Mouse (Mus musculus): Measurements from ENCODE around the gene Lrch1. TPM values are rescaled to one million over a fixed set of nuclear protein-coding genes. Genes with fewer than 3 reads are reported as not detected.

Lrch1 gene
- polyA plus RNA-seq, 1 experiment from 2014 or later: 12.4 TPM

GRCm38 (mm10) chr14:74956702-74957101, 9.0 kb upstream of the Lrch1 start:
- no peak for ATAC-seq (ENCODE audit: insufficient read depth, low FRiP score)
- WGBS: 32% methylated on average over 2 of the region's 2 CpGs

GRCm38 (mm10) chr14:74956234-74956633, 8.6 kb upstream of the Lrch1 start:
- ATAC-seq (ENCODE audit: insufficient read depth, low FRiP score): peak; percentile 44; the same call in 1 of the 2 replicates
- Histone ChIP-seq H3K27ac (ENCODE audit: low read length) (no peak overlapping the region), H3K4me3 (replicated peaks; ENCODE audit: low read length) (no peak overlapping the region), H3K4me1 (ENCODE audit: control insufficient read depth, insufficient read depth, low read length) (no peaks in the 10 kb centered on the region), H3K9ac (ENCODE audit: low read length) (no peak overlapping the region), H3K9me3 (replicated peaks; ENCODE audit: control insufficient read depth, low read length) (no peaks in the 10 kb centered on the region), H3K27me3 (ENCODE audit: control insufficient read depth, insufficient read depth, low read length) (no peaks in the 10 kb centered on the region), H3K36me3 (ENCODE audit: control insufficient read depth, insufficient read depth, low read length) (no peaks in the 10 kb centered on the region), H3K4me2 (ENCODE audit: low read depth, low read length) (no peak overlapping the region)
- 65% methylated on average over 1 of the region's 1 CpGs for WGBS

More at GRCm38 (mm10) chr14:74956702-74957101, 9.0 kb upstream of the Lrch1 start:
- Histone ChIP-seq H3K9me3 (replicated peaks; ENCODE audit: control insufficient read depth, low read length) (no peaks in the 10 kb centered on the region), H3K4me1 (ENCODE audit: control insufficient read depth, insufficient read depth, low read length) (no peaks in the 10 kb centered on the region), H3K27me3 (ENCODE audit: control insufficient read depth, insufficient read depth, low read length) (no peaks in the 10 kb centered on the region), H3K4me3 (replicated peaks; ENCODE audit: low read length) (no peak overlapping the region), H3K36me3 (ENCODE audit: control insufficient read depth, insufficient read depth, low read length) (no peaks in the 10 kb centered on the region), H3K4me2 (ENCODE audit: low read depth, low read length) (no peak overlapping the region), H3K27ac (ENCODE audit: low read length) (no peak overlapping the region), H3K9ac (ENCODE audit: low read length) (no peak overlapping the region)

GRCm38 (mm10) chr14:74948426-74949240, 957 bp upstream of the Lrch1 start:
- Histone ChIP-seq H3K4me3 (replicated peaks; ENCODE audit: low read length) (peak overlapping the region; percentile 86), H3K4me2 (ENCODE audit: low read depth, low read length) (peak overlapping the region; percentile 80), H3K27me3 (ENCODE audit: control insufficient read depth, insufficient read depth, low read length) (no peaks in the 10 kb centered on the region), H3K9me3 (replicated peaks; ENCODE audit: control insufficient read depth, low read length) (no peaks in the 10 kb centered on the region), H3K4me1 (ENCODE audit: control insufficient read depth, insufficient read depth, low read length) (peaks cover 18% of the 10 kb centered on the region), H3K9ac (ENCODE audit: low read length) (peak overlapping the region; percentile 94), H3K27ac (ENCODE audit: low read length) (peak overlapping the region; percentile 95), H3K36me3 (ENCODE audit: control insufficient read depth, insufficient read depth, low read length) (no peaks in the 10 kb centered on the region)
- 30% methylated on average over 14 of the region's 14 CpGs for WGBS
- ATAC-seq (ENCODE audit: insufficient read depth, low FRiP score): peak; percentile 24; the same call in 1 of the 2 replicates

- WGBS: 21% methylated on average over 13 of the region's 13 CpGs
- no peak for ATAC-seq (ENCODE audit: insufficient read depth, low FRiP score)
- H3K4me1 ChIP-seq (ENCODE audit: control insufficient read depth, insufficient read depth, low read length): peaks cover 19% of the 10 kb centered on the region
Observed at GRCm38 (mm10) chr14:74948014-74948396, 329 bp upstream of the Lrch1 start.

GRCm38 (mm10) chr14:74946751-74947375, 813 bp downstream of the Lrch1 start:
- WGBS: under 1% methylated on average over 56 of the region's 56 CpGs
- peak; percentile 79 for ATAC-seq (ENCODE audit: insufficient read depth, low FRiP score)
- H3K9ac ChIP-seq (ENCODE audit: low read length): peak overlapping the region; percentile 94
- no peaks in the 10 kb centered on the region for H3K9me3 ChIP-seq (replicated peaks; ENCODE audit: control insufficient read depth, low read length)
- H3K4me1 ChIP-seq (ENCODE audit: control insufficient read depth, insufficient read depth, low read length): peaks cover 21% of the 10 kb centered on the region
- peak overlapping the region; percentile 86 for H3K4me3 ChIP-seq (replicated peaks; ENCODE audit: low read length)
- no peaks in the 10 kb centered on the region for H3K27me3 ChIP-seq (ENCODE audit: control insufficient read depth, insufficient read depth, low read length)
- H3K36me3 ChIP-seq (ENCODE audit: control insufficient read depth, insufficient read depth, low read length): no peaks in the 10 kb centered on the region
- peak overlapping the region; percentile 95 for H3K27ac ChIP-seq (ENCODE audit: low read length)
- peak overlapping the region; percentile 80 for H3K4me2 ChIP-seq (ENCODE audit: low read depth, low read length)

More at GRCm38 (mm10) chr14:74948014-74948396, 329 bp upstream of the Lrch1 start:
- Histone ChIP-seq H3K9ac (ENCODE audit: low read length) (peak overlapping the region; percentile 94), H3K4me3 (replicated peaks; ENCODE audit: low read length) (peak overlapping the region; percentile 86), H3K27ac (ENCODE audit: low read length) (peak overlapping the region; percentile 95), H3K9me3 (replicated peaks; ENCODE audit: control insufficient read depth, low read length) (no peaks in the 10 kb centered on the region), H3K27me3 (ENCODE audit: control insufficient read depth, insufficient read depth, low read length) (no peaks in the 10 kb centered on the region), H3K36me3 (ENCODE audit: control insufficient read depth, insufficient read depth, low read length) (no peaks in the 10 kb centered on the region), H3K4me2 (ENCODE audit: low read depth, low read length) (peak overlapping the region; percentile 80)

- 2% methylated on average over 13 of the region's 13 CpGs for WGBS
- Histone ChIP-seq H3K4me1 (ENCODE audit: control insufficient read depth, insufficient read depth, low read length) (peaks cover 21% of the 10 kb centered on the region), H3K4me2 (ENCODE audit: low read depth, low read length) (peak overlapping the region; percentile 80), H3K27ac (ENCODE audit: low read length) (peak overlapping the region; percentile 95), H3K4me3 (replicated peaks; ENCODE audit: low read length) (peak overlapping the region; percentile 86), H3K9me3 (replicated peaks; ENCODE audit: control insufficient read depth, low read length) (no peaks in the 10 kb centered on the region), H3K9ac (ENCODE audit: low read length) (peak overlapping the region; percentile 94), H3K36me3 (ENCODE audit: control insufficient read depth, insufficient read depth, low read length) (no peaks in the 10 kb centered on the region), H3K27me3 (ENCODE audit: control insufficient read depth, insufficient read depth, low read length) (no peaks in the 10 kb centered on the region)
- ATAC-seq (ENCODE audit: insufficient read depth, low FRiP score): peak; percentile 14; the same call in 1 of the 2 replicates
Observed at GRCm38 (mm10) chr14:74946321-74946750, 1.3 kb downstream of the Lrch1 start.

GRCm38 (mm10) chr14:74945266-74946215, 2.1 kb downstream of the Lrch1 start:
- H3K4me2 ChIP-seq (ENCODE audit: low read depth, low read length): peak overlapping the region; percentile 80
- H3K4me3 ChIP-seq (replicated peaks; ENCODE audit: low read length): peak overlapping the region; percentile 86
- H3K9ac ChIP-seq (ENCODE audit: low read length): peak overlapping the region; percentile 94; the same call in 1 of the 2 replicates
- H3K36me3 ChIP-seq (ENCODE audit: control insufficient read depth, insufficient read depth, low read length): no peaks in the 10 kb centered on the region
- ATAC-seq (ENCODE audit: insufficient read depth, low FRiP score): no peak
- H3K27ac ChIP-seq (ENCODE audit: low read length): peak overlapping the region; percentile 95
- H3K9me3 ChIP-seq (replicated peaks; ENCODE audit: control insufficient read depth, low read length): no peaks in the 10 kb centered on the region
- peaks cover 21% of the 10 kb centered on the region for H3K4me1 ChIP-seq (ENCODE audit: control insufficient read depth, insufficient read depth, low read length)
- 71% methylated on average over 11 of the region's 11 CpGs for WGBS
- H3K27me3 ChIP-seq (ENCODE audit: control insufficient read depth, insufficient read depth, low read length): no peaks in the 10 kb centered on the region

GRCm38 (mm10) chr14:74944128-74944755, 3.4 kb downstream of the Lrch1 start:
- no peak overlapping the region for H3K4me2 ChIP-seq (ENCODE audit: low read depth, low read length)
- ATAC-seq (ENCODE audit: insufficient read depth, low FRiP score): no peak
- H3K4me3 ChIP-seq (replicated peaks; ENCODE audit: low read length): no peak overlapping the region
- H3K9me3 ChIP-seq (replicated peaks; ENCODE audit: control insufficient read depth, low read length): no peaks in the 10 kb centered on the region
- H3K4me1 ChIP-seq (ENCODE audit: control insufficient read depth, insufficient read depth, low read length): peaks cover 21% of the 10 kb centered on the region
- 92% methylated on average over 7 of the region's 7 CpGs for WGBS
- H3K27ac ChIP-seq (ENCODE audit: low read length): no peak overlapping the region
- no peaks in the 10 kb centered on the region for H3K36me3 ChIP-seq (ENCODE audit: control insufficient read depth, insufficient read depth, low read length)
- H3K9ac ChIP-seq (ENCODE audit: low read length): no peak overlapping the region
- H3K27me3 ChIP-seq (ENCODE audit: control insufficient read depth, insufficient read depth, low read length): no peaks in the 10 kb centered on the region
